Mouse (Mus musculus) G1E (cell line): ENCODE measurements around the gene Fam196b.

Experiments used
- CTCF ChIP-seq: IDR thresholded peaks from 2 replicates; pipeline ENCODE4 v1.5.1; 2012; ENCODE audit warnings: low read depth, low read length, inconsistent platforms, mixed read lengths
- GATA1 ChIP-seq: IDR thresholded peaks from 2 replicates; pipeline ENCODE4 v1.6.1; 2012; ENCODE audit warnings: borderline replicate concordance, low read length, inconsistent platforms, mixed read lengths

- no peak for TF ChIP-seq CTCF
- TF ChIP-seq GATA1: no peak
These were observed 38.1 kb upstream of the Fam196b start for GRCm38 (mm10) chr11:34276363-34277046.
